Mouse (Mus musculus): ENCODE measurements around the gene Hmga2.
"Not testable (repeated sequence)": the region's sequence is repeated elsewhere in the genome, so short reads cannot be mapped to it uniquely, and the experiment has no call there.

Hmga2 gene

DNA sequence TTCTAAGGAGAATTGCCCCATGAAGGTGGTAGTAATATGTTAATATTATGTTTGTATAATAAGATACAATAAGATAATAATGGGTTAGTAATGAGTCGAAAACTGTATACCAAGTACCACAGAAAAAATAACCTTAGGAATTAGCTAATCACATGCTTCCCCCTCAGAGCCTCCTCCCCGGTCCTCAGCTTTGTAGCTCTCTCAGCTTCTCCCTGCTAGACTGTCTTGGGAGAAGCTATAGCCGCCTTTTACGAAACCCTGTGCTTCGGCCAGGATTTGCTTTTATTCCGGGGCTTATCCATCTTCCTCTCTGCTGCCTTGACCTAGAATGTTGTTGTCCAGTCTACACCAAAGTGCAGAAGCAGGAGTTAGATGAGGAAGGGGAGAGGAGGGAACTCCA is 130.9 kb downstream of the Hmga2 start:
- no peak for DNase-seq (ENCODE audit: low spot score in 2 of 2)

DNA sequence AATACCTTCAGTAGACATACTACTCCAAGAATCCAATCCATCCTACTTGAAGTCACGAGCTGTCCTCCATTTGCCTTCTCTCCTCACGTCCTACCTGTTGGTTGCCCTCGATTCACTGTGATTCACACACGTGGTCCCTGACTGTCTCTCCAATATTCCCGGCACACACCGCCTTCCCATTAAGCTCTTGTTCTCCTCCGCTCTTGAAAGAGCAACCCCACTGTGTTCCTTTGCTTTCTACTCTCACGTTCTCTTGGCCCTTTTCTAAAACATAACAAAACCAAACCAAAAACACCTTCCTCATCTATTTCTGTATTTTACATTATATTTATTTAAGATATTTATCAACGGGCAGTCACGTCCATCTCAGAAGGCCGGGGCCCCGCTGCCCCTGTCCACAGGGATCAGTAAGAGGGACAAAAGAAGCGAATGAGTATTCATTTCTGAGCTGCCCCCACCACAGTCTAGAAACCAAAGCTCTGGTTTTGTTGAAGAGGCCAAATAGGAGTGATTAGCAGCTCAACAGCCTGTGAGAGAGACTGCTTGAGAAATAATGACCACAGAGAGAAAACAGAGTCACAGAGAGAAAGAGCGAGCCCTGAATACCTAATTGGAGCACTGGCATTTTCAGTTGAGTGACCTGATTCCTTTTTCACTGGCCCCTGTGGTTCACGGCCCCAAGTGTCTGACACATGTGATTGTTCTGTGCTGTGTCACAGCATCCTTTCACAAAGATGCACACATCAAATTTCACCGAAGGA is 131.5 kb downstream of the Hmga2 start:
- DNase-seq (ENCODE audit: low spot score in 2 of 2) = no peak

DNA sequence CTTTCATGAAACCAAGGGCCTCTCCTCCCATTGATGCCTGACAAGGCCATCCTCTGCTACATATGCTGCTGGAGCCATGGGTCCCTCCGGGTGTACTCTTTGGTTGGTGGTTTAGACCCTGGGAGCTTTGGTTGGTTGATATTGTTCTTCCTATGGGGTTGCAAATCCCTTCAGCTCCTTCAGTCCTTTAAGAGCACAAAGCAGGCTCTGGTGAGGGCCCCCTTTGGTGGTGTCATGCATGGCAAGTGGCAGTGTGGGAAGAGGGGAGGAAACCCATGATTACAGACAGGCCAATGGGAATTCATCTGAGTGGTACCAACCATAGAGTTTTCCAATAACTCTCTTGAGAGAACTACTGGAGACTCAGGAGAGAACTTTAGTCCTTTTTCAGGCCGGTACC is 136.4 kb downstream of the Hmga2 start:
- not testable (repeated sequence) for DNase-seq (ENCODE audit: low spot score in 2 of 2)

DNA sequence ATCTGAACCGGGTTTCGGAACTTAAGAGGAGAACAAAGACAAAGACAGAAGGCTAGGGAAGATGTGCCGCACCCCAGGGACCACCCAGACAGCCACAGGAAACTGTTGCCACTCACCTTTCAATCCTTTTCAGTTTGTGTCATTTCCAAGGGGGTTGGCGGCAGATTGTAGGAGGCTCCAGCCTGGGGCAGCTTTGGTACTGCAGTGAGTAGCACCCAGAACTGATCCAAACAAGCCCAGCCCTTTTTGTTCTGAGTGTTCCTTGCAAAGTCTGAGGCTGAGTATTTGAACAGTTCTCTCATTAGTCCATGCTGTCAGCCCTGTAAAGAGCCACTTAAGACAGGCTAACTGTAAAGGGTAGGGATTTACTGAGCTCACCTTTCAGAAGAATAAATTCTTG is 136.9 kb downstream of the Hmga2 start:
- no peak for DNase-seq (ENCODE audit: low spot score in 2 of 2)

DNA sequence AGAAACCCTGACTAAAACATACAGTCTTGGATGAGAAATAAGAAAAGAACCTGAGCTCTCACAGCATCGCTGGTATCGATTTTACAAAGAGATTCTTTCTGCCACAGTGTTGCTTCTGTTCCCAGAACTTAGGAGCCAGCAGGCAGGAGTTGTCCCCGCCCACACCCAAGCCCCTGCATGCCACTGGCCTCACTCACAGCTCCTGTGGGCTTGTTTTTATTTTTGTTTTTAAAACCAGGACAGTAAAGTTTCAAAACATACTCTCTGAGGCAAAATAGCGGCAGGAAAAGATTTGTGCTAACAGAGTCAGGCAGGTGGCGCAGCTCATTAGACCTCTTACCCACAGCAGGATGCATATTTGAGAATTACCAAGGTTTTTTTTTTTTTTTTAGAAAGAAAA is 137.4 kb downstream of the Hmga2 start:
- DNase-seq (ENCODE audit: low spot score in 2 of 2) = no peak

DNA sequence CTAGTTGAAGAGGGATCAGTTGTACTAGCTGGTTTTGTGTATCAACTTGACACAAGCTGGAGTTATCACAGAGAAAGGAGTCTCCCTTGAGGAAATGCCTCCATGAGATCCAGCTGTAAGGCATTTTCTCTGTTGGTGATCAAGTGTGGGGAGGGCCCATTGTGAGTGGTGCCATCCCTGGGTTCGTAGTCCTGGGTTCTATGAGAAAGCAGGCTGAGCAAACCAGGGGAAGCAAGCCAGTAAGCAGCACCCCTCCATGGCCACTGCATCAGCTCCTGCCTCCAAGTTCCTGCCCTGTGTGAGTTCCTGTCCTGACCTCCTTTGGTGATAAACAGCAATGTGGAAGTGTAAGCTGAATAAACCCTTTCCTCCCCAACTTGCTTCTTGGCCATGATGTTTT is 137.8 kb downstream of the Hmga2 start:
- DNase-seq (ENCODE audit: low spot score in 2 of 2) = not testable (repeated sequence)

DNA sequence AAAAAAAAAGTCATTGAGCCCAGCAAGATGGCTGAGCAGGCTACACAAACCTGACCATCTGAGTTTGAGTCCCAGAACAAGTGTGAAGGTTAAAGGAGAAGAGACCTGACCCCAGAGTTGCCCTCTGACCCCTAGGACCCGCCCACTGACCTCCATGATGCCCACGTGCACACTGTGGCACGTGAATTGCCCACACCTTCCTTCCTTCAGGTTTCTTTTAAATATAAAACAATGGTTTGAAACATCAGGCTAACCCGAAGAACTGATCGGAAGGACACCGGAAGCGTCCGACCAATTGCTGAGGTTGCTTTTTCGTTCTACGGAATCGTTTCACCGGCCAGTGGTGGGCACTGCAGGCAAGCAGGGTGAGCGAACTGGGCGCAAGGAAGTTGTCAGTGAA is 148.3 kb downstream of the Hmga2 start:
- no peak for DNase-seq (ENCODE audit: low spot score in 2 of 2)

DNA sequence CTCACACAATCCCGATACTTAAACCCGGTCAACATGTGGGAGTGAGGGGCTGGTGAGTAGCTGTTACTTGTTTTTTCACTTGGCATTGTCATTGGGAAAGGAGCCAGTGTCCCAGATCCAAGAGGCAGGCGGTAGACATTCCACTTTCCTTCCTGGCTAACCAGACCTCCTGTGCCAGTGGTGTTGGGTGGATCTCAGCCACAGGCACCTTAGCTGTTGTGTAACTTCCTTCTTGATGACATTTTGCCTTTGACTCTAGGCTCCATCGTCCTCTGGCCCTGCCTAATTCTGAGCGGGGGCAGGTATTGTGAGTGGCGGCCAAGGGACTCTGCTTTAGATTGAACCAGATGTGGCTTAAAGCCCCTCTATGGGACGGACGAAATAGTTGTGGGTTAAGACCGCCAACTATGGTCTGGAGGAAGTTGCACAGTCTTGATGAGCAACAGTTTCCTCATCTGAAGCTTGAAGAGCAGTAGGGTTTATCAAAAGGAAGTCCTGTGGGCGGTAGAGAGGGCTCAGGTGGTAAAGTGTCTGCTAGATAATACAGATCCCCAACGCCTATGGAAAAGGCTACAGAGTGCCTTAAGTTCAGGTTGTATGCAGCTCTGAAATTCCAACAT is 152.6 kb downstream of the Hmga2 start:
- no peak for DNase-seq (ENCODE audit: low spot score in 2 of 2)

DNA sequence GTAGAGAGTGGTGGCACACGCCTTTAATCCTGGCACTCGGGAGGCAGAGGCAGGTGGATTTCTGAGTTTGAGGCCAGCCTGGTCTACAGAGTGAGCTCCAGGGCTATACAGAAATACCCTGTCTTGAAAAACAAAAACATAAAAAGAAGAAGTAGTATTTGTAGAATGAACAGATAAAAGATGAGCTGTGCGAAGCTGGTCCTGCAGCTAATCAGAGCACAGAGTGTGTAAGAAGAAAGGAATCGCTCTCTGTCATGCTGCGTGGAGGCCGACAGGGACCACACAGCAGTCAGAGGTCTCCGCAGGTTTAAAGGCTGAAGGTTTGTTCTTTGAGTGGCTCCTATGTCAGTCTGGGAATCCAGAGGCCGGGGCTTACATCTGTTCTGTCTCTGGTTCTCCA is 153.5 kb downstream of the Hmga2 start:
- no peak for DNase-seq (ENCODE audit: low spot score in 2 of 2)

DNA sequence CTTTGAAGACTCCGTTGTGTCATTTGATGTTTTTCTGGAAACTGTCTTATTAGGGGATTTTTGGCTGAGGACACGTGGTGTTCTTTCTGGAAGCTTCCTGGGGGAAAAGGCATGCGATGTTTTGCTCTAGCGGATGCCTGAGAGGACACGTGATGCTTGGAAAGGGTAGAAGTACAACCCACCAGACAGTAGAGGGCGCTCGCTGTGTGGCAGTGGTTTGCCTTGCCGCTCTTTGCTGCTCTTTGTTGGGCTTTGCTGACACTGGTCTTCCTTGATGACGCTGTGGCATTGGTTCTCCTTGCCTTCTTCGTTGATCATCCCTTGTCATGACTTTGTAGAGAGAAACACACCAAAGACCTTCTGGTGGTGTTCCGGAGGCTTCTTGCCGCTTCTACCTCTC is 156.7 kb downstream of the Hmga2 start:
- DNase-seq (ENCODE audit: low spot score in 2 of 2) = no peak

Measured in spleen, postnatal 14 days (tissue).